Mouse (Mus musculus) forebrain, embryonic 13.5 days (tissue): ENCODE results near the gene Dennd4b. TPM values are rescaled to one million over a fixed set of nuclear protein-coding genes. Genes with fewer than 3 reads are reported as not detected.

ENCODE experiments used
- ATAC-seq: fragments of 200-750 bp; cut with Nextera tagmentation; 2 replicates; pipeline ENCODE4 v1.8.0; 2017
- H3K27ac ChIP-seq: fragments of 300-500 bp; sonication (generic); 2 replicates; pipeline ENCODE4 v1.5.1; 2015; ENCODE audit warnings: inconsistent platforms, mild to moderate bottlenecking, moderate library complexity
- H3K27me3 ChIP-seq: fragments of 300-500 bp; sonication (generic); 2 replicates; pipeline ENCODE4 v1.6.1; 2015; ENCODE audit warnings: mild to moderate bottlenecking, inconsistent platforms
- H3K36me3 ChIP-seq: fragments of 300-500 bp; sonication (generic); 2 replicates; pipeline ENCODE4 v1.6.1; 2015; ENCODE audit warnings: mild to moderate bottlenecking, inconsistent platforms; ENCODE audit not compliant: poor library complexity, severe bottlenecking
- H3K4me1 ChIP-seq: fragments of 300-500 bp; sonication (generic); 2 replicates; pipeline ENCODE4 v1.6.1; 2015; ENCODE audit warnings: inconsistent platforms
- H3K4me2 ChIP-seq: fragments of 300-500 bp; sonication (generic); 2 replicates; pipeline ENCODE4 v1.6.1; 2015; ENCODE audit warnings: inconsistent platforms, mild to moderate bottlenecking, moderate library complexity
- H3K4me3 ChIP-seq: fragments of 300-500 bp; sonication (generic); 2 replicates; pipeline ENCODE4 v1.5.1; 2015; ENCODE audit warnings: mild to moderate bottlenecking, inconsistent platforms
- H3K9ac ChIP-seq: fragments of 300-500 bp; sonication (generic); 2 replicates; pipeline ENCODE4 v1.6.1; 2015; ENCODE audit warnings: mild to moderate bottlenecking, inconsistent platforms
- H3K9me3 ChIP-seq: fragments of 300-500 bp; sonication (generic); replicated peaks from 2 replicates; pipeline ENCODE4 v1.6.1; 2016; ENCODE audit warnings: inconsistent platforms
- WGBS: fragments of 180-500 bp; shearing (Covaris S2); methylation state at CpG from one replicate; pipeline ENCODE4 v1.1.7; 2015; 5-methylcytosine and 5-hydroxymethylcytosine counted together
- polyA plus RNA-seq: library from polyadenylated mRNA; unstranded; fragments of >200 nt; fragmentation: Nextera tagmentation; extraction: Ambion mirVana; gene quantifications from 2 replicates; pipeline ENCODE4 v1.2.1, GENCODE M21; 2015

Dennd4b gene
- polyA plus RNA-seq, result 3.1 and 4.5 TPM in 2 replicates

DNA sequence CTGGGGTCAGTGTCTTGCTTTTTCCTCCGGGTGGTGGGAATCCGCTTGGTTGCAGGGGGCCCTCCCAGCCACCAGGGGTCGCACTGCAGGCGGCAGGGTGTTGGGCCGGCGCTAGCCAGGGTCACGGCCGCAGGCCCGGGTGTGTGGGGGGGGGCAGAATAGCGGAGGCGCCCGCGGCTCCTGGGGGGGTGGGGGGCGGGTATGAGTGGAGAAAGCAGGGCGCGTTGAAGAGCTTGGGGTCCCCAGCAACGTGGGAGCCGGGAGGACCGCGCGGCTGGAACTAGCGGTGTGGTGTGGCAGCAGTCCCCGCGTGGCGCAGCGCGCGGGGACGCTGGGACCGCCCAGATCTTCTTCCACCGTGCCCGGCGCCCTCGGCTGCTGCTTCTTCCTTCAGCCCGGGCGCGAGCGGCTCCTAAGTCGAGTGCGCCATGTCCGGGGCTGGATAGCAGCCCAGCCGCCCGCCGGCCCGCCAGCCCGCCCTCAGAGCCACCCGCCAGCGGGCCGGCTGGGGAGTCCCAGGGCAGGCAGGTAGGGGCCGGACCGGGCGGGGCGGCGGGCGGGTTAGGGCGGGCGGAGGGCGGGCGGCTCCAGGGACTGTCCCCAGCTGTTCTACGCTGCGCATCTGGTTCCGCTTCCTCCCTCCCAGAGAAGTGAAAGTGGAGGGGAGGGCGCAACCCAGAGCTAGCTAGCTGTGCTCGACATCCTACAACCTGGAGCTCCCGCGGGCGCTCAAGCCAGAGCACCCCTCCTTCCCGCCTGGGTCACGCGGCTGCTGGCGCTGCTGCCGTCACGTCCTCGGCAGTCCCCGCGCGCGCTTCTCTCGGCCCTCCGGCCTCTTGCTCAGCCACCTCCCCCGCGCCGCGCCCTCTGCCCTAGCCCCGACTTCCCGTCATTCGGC is at the start of gene Dennd4b:
Gene Dennd4b (plus strand): TSS at position 152 of the 898 bp plus-strand sequence.
- Histone ChIP-seq H3K27ac (peak within 1 kb of the TSS; percentile 91), H3K27me3 (no peaks in the 10 kb centered on the region), H3K4me3 (peak within 1 kb of the TSS; percentile 88), H3K9ac (peak within 1 kb of the TSS; percentile 89), H3K9me3 (no peaks in the 10 kb centered on the region), H3K4me2 (peak within 1 kb of the TSS; percentile 89), H3K4me1 (peaks cover 15% of the 10 kb centered on the region), H3K36me3 (peaks cover 43% of the 10 kb centered on the region)
- ATAC-seq, result peak; percentile 83
- under 1% methylated on average over 64 of the region's 87 CpGs for WGBS

DNA sequence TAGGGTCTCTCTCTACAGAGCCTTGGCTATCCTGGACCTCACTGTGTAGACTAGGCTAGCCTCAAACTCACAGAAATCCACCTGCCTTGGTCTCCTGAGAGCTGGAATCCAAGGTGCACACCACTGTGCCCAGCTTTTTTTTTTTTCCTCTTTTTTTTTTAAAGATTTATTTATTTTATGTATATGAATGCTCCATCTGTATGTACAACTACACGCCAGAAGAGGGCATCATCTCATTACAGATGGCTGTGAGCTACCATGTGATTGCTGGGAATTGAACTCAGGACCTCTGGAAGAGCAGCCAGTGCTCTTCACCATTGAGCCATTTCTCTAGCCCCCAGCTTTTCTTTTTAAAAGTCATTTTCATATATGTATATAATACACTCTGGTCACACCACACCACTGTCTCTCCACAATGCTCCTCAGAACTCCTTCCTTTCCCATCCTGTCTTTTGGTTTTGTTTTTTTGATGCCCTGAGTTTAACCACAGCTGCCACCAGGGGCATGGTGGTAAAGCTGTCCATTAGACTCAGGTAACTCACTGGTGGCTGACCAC is 49.1 kb upstream of the Dennd4b start:
- 52% methylated on average over 1 of the region's 1 CpGs for WGBS

DNA sequence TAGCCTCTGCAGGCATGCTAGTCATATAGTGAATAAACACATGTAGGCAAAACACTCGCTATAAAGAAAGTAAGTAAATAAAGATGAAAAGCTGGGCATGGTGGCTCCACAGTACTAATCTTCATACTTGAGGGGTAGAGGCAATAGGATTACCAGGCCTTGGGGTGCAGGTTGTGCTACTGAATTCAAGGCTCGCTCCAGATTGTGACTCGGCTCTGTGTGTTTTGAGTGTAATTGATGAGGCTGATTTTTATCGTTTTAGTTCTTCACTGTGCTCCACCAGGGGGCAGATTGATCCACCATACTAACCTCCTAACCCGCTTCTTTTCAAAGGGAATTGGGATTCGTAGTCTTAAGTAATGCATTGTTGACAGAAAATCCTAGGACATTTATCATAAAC is 44.9 kb upstream of the Dennd4b start:
- peaks cover 13% of the 10 kb centered on the region for H3K4me1 ChIP-seq
- H3K9me3 ChIP-seq, result no peaks in the 10 kb centered on the region
- no peaks in the 10 kb centered on the region for H3K27me3 ChIP-seq
- 10% methylated on average over 6 of the region's 6 CpGs for WGBS
- H3K36me3 ChIP-seq, result peaks cover 8% of the 10 kb centered on the region; the same call in 1 of the 2 replicates
- ATAC-seq, result peak; percentile 63
- H3K27ac ChIP-seq, result peak overlapping the region; percentile 70; the same call in 1 of the 2 replicates
- peak overlapping the region; percentile 84 for H3K4me2 ChIP-seq
- peak overlapping the region; percentile 44 for H3K4me3 ChIP-seq
- H3K9ac ChIP-seq, result peak overlapping the region; percentile 65; the same call in 1 of the 2 replicates

More for the DNA sequence above, 49.1 kb upstream of the Dennd4b start:
- no peak for ATAC-seq
- Histone ChIP-seq H3K4me3 (no peak overlapping the region), H3K4me2 (no peak overlapping the region), H3K27ac (no peak overlapping the region), H3K36me3 (peaks cover 12% of the 10 kb centered on the region), H3K4me1 (peaks cover 33% of the 10 kb centered on the region), H3K9ac (no peak overlapping the region), H3K27me3 (no peaks in the 10 kb centered on the region), H3K9me3 (no peaks in the 10 kb centered on the region)

DNA sequence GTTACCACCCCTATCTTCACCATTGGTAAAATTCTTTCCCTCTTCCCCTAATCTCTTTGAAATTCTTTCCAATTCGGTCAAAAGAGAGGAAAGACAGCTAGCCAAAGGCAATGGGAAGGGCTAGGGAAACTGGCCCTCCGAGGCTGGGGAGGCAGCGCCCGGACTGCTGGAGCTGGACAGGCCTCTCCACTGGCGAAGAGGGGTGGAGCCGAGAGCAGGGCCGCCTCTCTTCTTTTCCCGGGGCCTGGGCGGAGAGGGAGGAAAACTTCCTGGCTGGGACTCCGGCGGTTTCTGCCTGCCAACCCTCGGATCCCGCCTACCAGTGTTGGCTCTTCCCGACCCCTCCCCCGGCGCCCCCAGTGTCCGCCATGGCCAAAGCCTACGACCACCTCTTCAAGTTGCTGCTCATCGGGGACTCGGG is 44.4 kb upstream of the Dennd4b start:
- ATAC-seq, result peak; percentile 84
- H3K4me3 ChIP-seq, result peak overlapping the region; percentile 44
- WGBS, result under 1% methylated on average over 15 of the region's 20 CpGs
- H3K9me3 ChIP-seq, result no peaks in the 10 kb centered on the region
- H3K27ac ChIP-seq, result peak overlapping the region; percentile 70
- peaks cover 13% of the 10 kb centered on the region for H3K4me1 ChIP-seq
- peak overlapping the region; percentile 84 for H3K4me2 ChIP-seq
- no peaks in the 10 kb centered on the region for H3K27me3 ChIP-seq
- H3K9ac ChIP-seq, result peak overlapping the region; percentile 65
- H3K36me3 ChIP-seq, result peaks cover 11% of the 10 kb centered on the region; the same call in 1 of the 2 replicates

DNA sequence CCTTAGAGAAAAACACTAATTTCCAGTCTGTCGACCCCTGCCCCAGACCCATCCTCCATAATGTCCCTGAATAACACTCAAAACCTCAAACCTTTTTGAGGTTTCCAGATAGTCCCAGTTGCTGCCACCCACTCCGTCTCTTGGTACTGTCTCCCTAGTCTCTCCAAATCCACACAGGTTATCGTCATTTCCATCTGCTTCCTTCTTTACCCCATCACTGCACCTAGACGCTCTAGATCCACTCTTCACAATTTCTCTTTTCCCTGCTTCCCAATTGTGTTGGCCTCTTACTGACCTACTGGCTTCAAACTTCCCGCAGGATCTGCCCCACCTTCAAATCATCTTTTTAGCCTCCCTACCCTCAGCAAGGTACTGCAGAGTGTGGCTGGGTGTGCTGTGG is 43.9 kb upstream of the Dennd4b start:
- H3K4me1 ChIP-seq, result peaks cover 13% of the 10 kb centered on the region
- H3K4me3 ChIP-seq, result peak overlapping the region; percentile 44
- no peak overlapping the region for H3K27ac ChIP-seq
- H3K9me3 ChIP-seq, result no peaks in the 10 kb centered on the region
- peaks cover 11% of the 10 kb centered on the region; the same call in 1 of the 2 replicates for H3K36me3 ChIP-seq
- H3K4me2 ChIP-seq, result peak overlapping the region; percentile 84
- 24% methylated on average over 5 of the region's 5 CpGs for WGBS
- no peaks in the 10 kb centered on the region for H3K27me3 ChIP-seq
- ATAC-seq, result no peak
- peak overlapping the region; percentile 65 for H3K9ac ChIP-seq

DNA sequence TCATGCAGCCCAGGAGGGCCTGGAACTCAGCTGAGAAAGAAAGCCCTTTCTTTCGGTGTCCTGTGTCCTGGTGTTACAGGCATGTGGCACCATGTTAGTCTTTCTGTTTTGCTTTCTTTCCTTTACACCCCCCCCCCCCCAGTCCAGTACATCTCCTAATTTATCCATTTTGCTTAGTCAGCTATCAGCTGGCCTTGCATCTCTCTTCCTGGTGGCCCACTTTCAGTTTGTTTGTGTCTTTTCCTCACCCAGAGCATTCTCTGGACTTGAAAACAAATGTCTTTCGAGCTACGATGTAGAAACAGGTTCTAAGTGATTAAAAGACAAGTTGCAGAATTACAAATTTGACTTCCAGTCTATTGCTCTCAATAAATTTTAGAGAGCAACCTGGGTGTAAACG is 42.5 kb upstream of the Dennd4b start:
- Histone ChIP-seq H3K27ac (no peak overlapping the region), H3K9me3 (no peaks in the 10 kb centered on the region), H3K4me2 (no peak overlapping the region), H3K4me3 (no peak overlapping the region), H3K27me3 (no peaks in the 10 kb centered on the region), H3K4me1 (peaks cover 13% of the 10 kb centered on the region), H3K36me3 (peaks cover 11% of the 10 kb centered on the region; the same call in 1 of the 2 replicates), H3K9ac (no peak overlapping the region)
- WGBS, result 89% methylated on average over 4 of the region's 4 CpGs
- ATAC-seq, result no peak

DNA sequence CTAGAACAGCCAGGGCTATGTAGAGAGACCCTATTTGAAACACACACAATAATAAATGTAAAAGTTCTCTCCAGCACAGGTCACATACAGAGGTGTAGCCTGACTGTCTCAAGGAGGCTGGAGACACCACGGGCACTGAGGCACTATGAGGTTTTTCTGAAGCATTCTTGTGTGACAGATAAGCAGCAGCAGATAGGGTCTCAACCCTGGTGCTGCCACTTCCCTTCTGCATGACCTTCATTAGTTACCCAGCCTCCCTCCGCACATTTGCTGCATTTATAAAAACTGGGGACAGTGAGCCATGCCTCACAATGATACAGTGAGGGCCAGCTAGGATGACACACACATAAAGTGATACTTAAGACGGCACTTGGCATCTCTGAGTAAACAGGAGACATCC is 42.0 kb upstream of the Dennd4b start:
- no peak for ATAC-seq
- Histone ChIP-seq H3K4me1 (peaks cover 13% of the 10 kb centered on the region), H3K4me3 (no peak overlapping the region), H3K27me3 (no peaks in the 10 kb centered on the region), H3K4me2 (no peak overlapping the region), H3K27ac (no peak overlapping the region), H3K9ac (no peak overlapping the region), H3K36me3 (peaks cover 11% of the 10 kb centered on the region; the same call in 1 of the 2 replicates), H3K9me3 (no peaks in the 10 kb centered on the region)
- 86% methylated on average over 3 of the region's 3 CpGs for WGBS

DNA sequence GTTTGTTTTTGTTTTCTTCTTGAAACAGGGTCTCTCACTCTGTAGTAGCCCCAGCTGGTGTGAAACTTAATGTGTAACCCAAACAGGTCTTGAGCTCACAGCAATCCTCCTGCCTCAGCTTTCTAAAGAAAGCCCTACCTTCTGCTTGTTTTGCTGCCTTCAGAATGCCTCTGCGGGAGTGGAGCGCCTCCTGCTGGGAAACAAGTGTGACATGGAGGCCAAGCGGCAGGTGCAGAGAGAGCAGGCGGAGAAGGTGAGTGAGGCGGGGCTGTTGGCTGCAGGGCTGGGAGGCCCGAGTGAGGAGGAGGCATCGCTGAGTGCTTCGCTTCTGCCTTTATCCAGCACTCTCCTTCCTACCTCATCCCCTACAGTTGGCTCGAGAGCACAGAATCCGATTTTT is 40.7 kb upstream of the Dennd4b start:
- Histone ChIP-seq H3K4me2 (no peak overlapping the region), H3K36me3 (peaks cover 11% of the 10 kb centered on the region; the same call in 1 of the 2 replicates), H3K4me3 (no peak overlapping the region), H3K27me3 (no peaks in the 10 kb centered on the region), H3K9me3 (no peaks in the 10 kb centered on the region), H3K4me1 (peaks cover 13% of the 10 kb centered on the region), H3K27ac (no peak overlapping the region), H3K9ac (no peak overlapping the region)
- ATAC-seq, result no peak
- WGBS, result 86% methylated on average over 10 of the region's 10 CpGs

DNA sequence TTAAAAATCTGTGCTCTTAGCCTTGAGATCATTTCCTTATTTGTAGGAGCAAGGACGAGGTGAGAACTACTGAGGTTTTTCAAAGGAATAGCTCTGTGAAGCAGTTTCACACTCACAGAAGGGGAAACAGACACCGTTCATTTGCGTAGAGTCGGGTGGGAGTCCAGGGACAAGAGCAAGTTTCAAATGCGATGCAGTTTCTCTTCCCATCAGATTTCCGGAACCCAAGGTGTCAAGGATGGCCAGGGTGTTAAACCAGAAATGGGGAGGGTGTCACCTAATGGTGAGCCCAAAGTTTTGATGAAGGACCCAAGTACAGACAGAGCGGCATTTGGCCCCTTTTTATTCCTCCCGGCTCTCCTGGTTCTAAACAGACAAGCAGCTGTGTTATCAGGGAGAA is 33.9 kb upstream of the Dennd4b start:
- H3K4me1 ChIP-seq, result peaks cover 8% of the 10 kb centered on the region
- no peaks in the 10 kb centered on the region for H3K27me3 ChIP-seq
- peak overlapping the region; percentile 89 for H3K9ac ChIP-seq
- no peaks in the 10 kb centered on the region for H3K9me3 ChIP-seq
- ATAC-seq, result no peak
- H3K27ac ChIP-seq, result no peak overlapping the region; the same call in 1 of the 2 replicates
- peak overlapping the region; percentile 88 for H3K4me2 ChIP-seq
- WGBS, result 21% methylated on average over 8 of the region's 8 CpGs
- peak overlapping the region; percentile 88 for H3K4me3 ChIP-seq
- peaks cover 22% of the 10 kb centered on the region for H3K36me3 ChIP-seq

DNA sequence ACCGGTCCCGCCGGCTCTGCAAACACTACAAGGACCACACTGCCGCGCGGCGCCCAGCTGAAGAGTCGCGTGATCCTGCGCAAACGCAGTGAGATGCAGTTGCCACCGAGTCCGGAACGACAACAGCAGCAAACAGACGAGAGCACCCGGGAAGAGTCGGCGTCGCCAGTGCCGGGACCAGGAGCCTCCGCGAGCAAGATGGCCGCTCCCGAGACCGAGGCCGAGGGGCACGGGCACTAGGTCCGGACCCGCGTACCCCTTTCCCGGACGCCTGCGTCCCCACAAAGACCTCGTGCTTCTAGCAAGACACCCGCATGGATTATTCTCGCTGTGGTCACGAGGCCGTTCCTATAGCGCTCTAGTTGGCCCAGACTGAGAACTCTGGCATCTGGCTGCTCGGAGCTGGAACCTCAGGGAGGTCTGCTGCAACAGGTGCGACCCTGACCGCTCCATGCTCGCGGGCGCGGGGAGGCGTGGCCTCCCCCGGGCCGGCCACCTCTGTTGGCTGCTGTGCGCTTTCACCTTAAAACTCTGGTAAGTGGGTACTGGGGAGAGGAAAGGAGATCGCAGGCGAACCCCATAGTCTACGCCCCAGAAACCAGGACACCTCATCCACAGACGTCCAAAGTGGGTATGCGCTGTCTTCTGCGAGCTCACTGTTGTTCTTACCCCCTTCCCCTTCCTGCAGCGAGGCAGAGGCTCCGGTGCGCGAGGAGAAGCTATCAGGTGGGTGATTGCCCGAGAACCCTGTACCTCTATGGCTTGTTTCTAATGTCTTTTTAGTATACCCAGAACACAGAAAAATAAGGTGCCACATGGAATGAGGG is 33.3 kb upstream of the Dennd4b start, which contains the start of gene Jtb:
Gene Jtb (plus strand): TSS at position 91 of the 827 bp plus-strand sequence.
- under 1% methylated on average over 61 of the region's 61 CpGs for WGBS
- H3K36me3 ChIP-seq, result peaks cover 28% of the 10 kb centered on the region
- peaks cover 8% of the 10 kb centered on the region for H3K4me1 ChIP-seq
- peak within 1 kb of the TSS; percentile 87 for H3K27ac ChIP-seq
- H3K9me3 ChIP-seq, result no peaks in the 10 kb centered on the region
- H3K9ac ChIP-seq, result peak within 1 kb of the TSS; percentile 89
- peak within 1 kb of the TSS; percentile 88 for H3K4me3 ChIP-seq
- no peaks in the 10 kb centered on the region for H3K27me3 ChIP-seq
- H3K4me2 ChIP-seq, result peak within 1 kb of the TSS; percentile 88
- peak; percentile 99 for ATAC-seq

DNA sequence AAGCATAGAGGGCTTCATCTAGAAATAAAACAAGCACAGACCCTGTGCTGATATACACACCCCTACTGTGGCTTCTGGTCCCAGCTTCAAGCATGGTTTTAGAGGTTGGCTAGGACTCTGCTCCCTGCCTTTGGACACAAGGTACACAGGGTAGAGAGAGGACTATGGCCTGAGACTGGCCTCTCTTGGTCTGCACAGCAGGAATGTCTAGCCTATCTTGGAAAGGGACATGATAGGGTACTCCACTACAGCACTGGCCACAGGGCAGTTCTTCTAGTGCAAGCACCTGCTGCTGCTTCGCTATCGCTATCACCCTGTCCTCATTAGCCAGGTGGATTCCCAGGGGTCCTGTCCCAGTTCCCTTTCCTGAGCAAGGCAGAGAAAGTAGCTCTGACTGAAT is 23.7 kb upstream of the Dennd4b start:
- Histone ChIP-seq H3K4me3 (no peak overlapping the region), H3K27me3 (no peaks in the 10 kb centered on the region), H3K9me3 (no peaks in the 10 kb centered on the region), H3K36me3 (peaks cover 7% of the 10 kb centered on the region), H3K9ac (no peak overlapping the region), H3K27ac (no peak overlapping the region), H3K4me1 (peaks cover 17% of the 10 kb centered on the region), H3K4me2 (no peak overlapping the region)
- WGBS, result 82% methylated on average over 2 of the region's 2 CpGs
- no peak for ATAC-seq
